Mouse (Mus musculus): Measurements from ENCODE around the gene Crip1. TPM values are rescaled to one million over a fixed set of nuclear protein-coding genes. Genes with fewer than 3 reads are reported as not detected.

Crip1 gene
- polyA plus RNA-seq, 1 experiment from 2014 or later = 154 TPM

- peaks cover 15% of the 10 kb centered on the region for H3K36me3 ChIP-seq
- H3K4me2 ChIP-seq (replicated peaks) = peak overlapping the region; percentile 84
- H3K27me3 ChIP-seq = peaks cover 71% of the 10 kb centered on the region
- H3K9me3 ChIP-seq = no peaks in the 10 kb centered on the region
- peak overlapping the region; percentile 54 for H3K4me3 ChIP-seq
- ATAC-seq (ENCODE audit: low FRiP score, low read depth) = no peak
- peak overlapping the region; percentile 44; the same call in 1 of the 2 replicates for H3K27ac ChIP-seq
- H3K9ac ChIP-seq = peak overlapping the region; percentile 45; the same call in 1 of the 2 replicates
- 17% methylated on average over 15 of the region's 15 CpGs for WGBS
- H3K4me1 ChIP-seq = peaks cover 41% of the 10 kb centered on the region
These were observed 3.8 kb upstream of the Crip1 start for GRCm38 (mm10) chr12:113142021-113142975.

- H3K27ac ChIP-seq = no peak overlapping the region
- ATAC-seq (ENCODE audit: low FRiP score, low read depth) = no peak
- 56% methylated on average over 7 of the region's 7 CpGs for WGBS
- peak overlapping the region; percentile 54 for H3K4me3 ChIP-seq
- peaks cover 41% of the 10 kb centered on the region for H3K4me1 ChIP-seq
- H3K36me3 ChIP-seq = peaks cover 7% of the 10 kb centered on the region
- H3K9me3 ChIP-seq = no peaks in the 10 kb centered on the region
- peak overlapping the region; percentile 84 for H3K4me2 ChIP-seq (replicated peaks)
- H3K27me3 ChIP-seq = peaks cover 79% of the 10 kb centered on the region
- H3K9ac ChIP-seq = no peak overlapping the region
These were observed 3.0 kb upstream of the Crip1 start for GRCm38 (mm10) chr12:113143164-113143563.

GRCm38 (mm10) chr12:113144001-113144756 lies 1.9 kb upstream of the Crip1 start:
- Histone ChIP-seq H3K4me2 (replicated peaks) (no peak overlapping the region), H3K9ac (no peak overlapping the region), H3K36me3 (no peaks in the 10 kb centered on the region), H3K27me3 (peaks cover 89% of the 10 kb centered on the region), H3K4me3 (no peak overlapping the region), H3K9me3 (no peaks in the 10 kb centered on the region), H3K27ac (no peak overlapping the region), H3K4me1 (peaks cover 33% of the 10 kb centered on the region)
- WGBS = 80% methylated on average over 20 of the region's 20 CpGs
- ATAC-seq (ENCODE audit: low FRiP score, low read depth) = no peak

- WGBS = 91% methylated on average over 16 of the region's 16 CpGs
- Histone ChIP-seq H3K9me3 (no peaks in the 10 kb centered on the region), H3K4me1 (peaks cover 26% of the 10 kb centered on the region), H3K4me2 (replicated peaks) (no peak overlapping the region), H3K27me3 (peaks cover 96% of the 10 kb centered on the region), H3K4me3 (no peak overlapping the region), H3K27ac (no peak overlapping the region), H3K9ac (no peak overlapping the region), H3K36me3 (no peaks in the 10 kb centered on the region)
- no peak for ATAC-seq (ENCODE audit: low FRiP score, low read depth)
These were observed 1.2 kb upstream of the Crip1 start for GRCm38 (mm10) chr12:113144886-113145285.

GRCm38 (mm10) chr12:113145591-113145990 lies 525 bp upstream of the Crip1 start:
- no peak overlapping the region for H3K9ac ChIP-seq
- no peak overlapping the region for H3K4me2 ChIP-seq (replicated peaks)
- peaks cover 96% of the 10 kb centered on the region for H3K27me3 ChIP-seq
- H3K4me3 ChIP-seq = no peak overlapping the region
- H3K36me3 ChIP-seq = no peaks in the 10 kb centered on the region
- H3K27ac ChIP-seq = no peak overlapping the region
- ATAC-seq (ENCODE audit: low FRiP score, low read depth) = no peak
- no peaks in the 10 kb centered on the region for H3K9me3 ChIP-seq
- H3K4me1 ChIP-seq = peaks cover 24% of the 10 kb centered on the region
- 87% methylated on average over 5 of the region's 5 CpGs for WGBS

- Histone ChIP-seq H3K27me3 (peaks cover 95% of the 10 kb centered on the region), H3K4me3 (no peak overlapping the region), H3K4me2 (replicated peaks) (no peak overlapping the region), H3K9me3 (no peaks in the 10 kb centered on the region), H3K36me3 (no peaks in the 10 kb centered on the region), H3K27ac (no peak overlapping the region), H3K4me1 (peaks cover 26% of the 10 kb centered on the region), H3K9ac (no peak overlapping the region)
- no peak for ATAC-seq (ENCODE audit: low FRiP score, low read depth)
- 82% methylated on average over 8 of the region's 8 CpGs for WGBS
These were observed 1.4 kb downstream of the Crip1 start for GRCm38 (mm10) chr12:113147481-113147880.

- Histone ChIP-seq H3K36me3 (no peaks in the 10 kb centered on the region), H3K27ac (no peak overlapping the region), H3K4me1 (peaks cover 20% of the 10 kb centered on the region), H3K9me3 (no peaks in the 10 kb centered on the region), H3K4me3 (no peak overlapping the region), H3K9ac (no peak overlapping the region), H3K4me2 (replicated peaks) (no peak overlapping the region), H3K27me3 (peaks cover 92% of the 10 kb centered on the region)
- 26% methylated on average over 16 of the region's 16 CpGs for WGBS
- ATAC-seq (ENCODE audit: low FRiP score, low read depth) = no peak
These were observed 2.4 kb downstream of the Crip1 start for GRCm38 (mm10) chr12:113148381-113149035.

- 74% methylated on average over 4 of the region's 4 CpGs for WGBS
- H3K27me3 ChIP-seq = peaks cover 90% of the 10 kb centered on the region
- no peak for ATAC-seq (ENCODE audit: low FRiP score, low read depth)
These were observed 3.2 kb downstream of the Crip1 start for GRCm38 (mm10) chr12:113149341-113149740.

GRCm38 (mm10) chr12:113149896-113150295 lies 3.8 kb downstream of the Crip1 start:
- no peak for ATAC-seq (ENCODE audit: low FRiP score, low read depth)
- H3K9me3 ChIP-seq = no peaks in the 10 kb centered on the region
- peaks cover 87% of the 10 kb centered on the region for H3K27me3 ChIP-seq
- no peak overlapping the region for H3K4me3 ChIP-seq
- no peak overlapping the region for H3K4me2 ChIP-seq (replicated peaks)
- no peak overlapping the region for H3K27ac ChIP-seq
- H3K36me3 ChIP-seq = no peaks in the 10 kb centered on the region
- H3K9ac ChIP-seq = no peak overlapping the region
- peaks cover 25% of the 10 kb centered on the region for H3K4me1 ChIP-seq
- WGBS = 70% methylated on average over 3 of the region's 3 CpGs

More at GRCm38 (mm10) chr12:113149341-113149740, 3.2 kb downstream of the Crip1 start:
- Histone ChIP-seq H3K9ac (no peak overlapping the region), H3K4me1 (peaks cover 20% of the 10 kb centered on the region), H3K4me3 (no peak overlapping the region), H3K4me2 (replicated peaks) (no peak overlapping the region), H3K27ac (no peak overlapping the region), H3K9me3 (no peaks in the 10 kb centered on the region), H3K36me3 (no peaks in the 10 kb centered on the region)

GRCm38 (mm10) chr12:113150591-113150990 lies 4.5 kb downstream of the Crip1 start:
- Histone ChIP-seq H3K36me3 (no peaks in the 10 kb centered on the region), H3K27me3 (peaks cover 83% of the 10 kb centered on the region), H3K4me3 (no peak overlapping the region), H3K27ac (no peak overlapping the region), H3K4me2 (replicated peaks) (no peak overlapping the region), H3K9ac (no peak overlapping the region), H3K4me1 (peaks cover 32% of the 10 kb centered on the region), H3K9me3 (no peaks in the 10 kb centered on the region)
- 58% methylated on average over 4 of the region's 4 CpGs for whole genome bisulfite sequencing
- no peak for ATAC-seq (ENCODE audit: low FRiP score, low read depth)

- Histone ChIP-seq H3K27ac (no peak overlapping the region), H3K4me1 (peaks cover 32% of the 10 kb centered on the region), H3K9me3 (no peaks in the 10 kb centered on the region), H3K4me3 (peak overlapping the region; percentile 55), H3K27me3 (peaks cover 79% of the 10 kb centered on the region), H3K9ac (no peak overlapping the region), H3K36me3 (no peaks in the 10 kb centered on the region), H3K4me2 (replicated peaks) (peak overlapping the region; percentile 85)
- 74% methylated on average over 8 of the region's 8 CpGs for WGBS
- ATAC-seq (ENCODE audit: low FRiP score, low read depth) = no peak
These were observed 4.9 kb downstream of the Crip1 start for GRCm38 (mm10) chr12:113151046-113151445.

Data from limb, embryonic 13.5 days (tissue).